Mouse (Mus musculus): ENCODE results near the gene Itih2.

- TF ChIP-seq CTCF (IDR thresholded peaks at IDR 0.05; ENCODE audit: low read depth, low read length) (no peak), POLR2A (IDR thresholded peaks at IDR 0.05; ENCODE audit: extremely low read depth, insufficient read depth, low read length) (no peak)
Observed at GRCm38 (mm10) chr2:10145514-10145913, 14.3 kb upstream of the Itih2 start.
